Mouse (Mus musculus) c-Kit-negative CD71-positive TER-119-positive erythroid progenitor cells, embryonic 14.5 days (primary cell): ENCODE results near the gene Kcnj4.

Source experiments
- DNase-seq: peaks from one replicate; pipeline ENCODE4 v3.0.0-alpha.2; 2013; ENCODE audit warnings: low read depth, low spot score

The Kcnj4 gene

GRCm38 (mm10) chr15:79504707-79505452 is at the start of gene Kcnj4:
TSS of gene Kcnj4 (minus strand) at chr15:79505241.
- no peak for DNase-seq

GRCm38 (mm10) chr15:79552566-79552965 is 47.5 kb upstream of the Kcnj4 start:
- no peak for DNase-seq

GRCm38 (mm10) chr15:79548226-79548625 is 43.2 kb upstream of the Kcnj4 start:
- no peak for DNase-seq

GRCm38 (mm10) chr15:79547289-79547820 is 42.3 kb upstream of the Kcnj4 start:
- no peak for DNase-seq

GRCm38 (mm10) chr15:79546410-79547288 is 41.6 kb upstream of the Kcnj4 start, which contains the start of gene Ddx17:
TSS of gene Ddx17 (minus strand) at chr15:79546741.
- peak; percentile 90 for DNase-seq

GRCm38 (mm10) chr15:79545921-79546399 is 40.9 kb upstream of the Kcnj4 start:
- peak; percentile 55 for DNase-seq

GRCm38 (mm10) chr15:79545496-79545895 is 40.5 kb upstream of the Kcnj4 start:
- DNase-seq: no peak

GRCm38 (mm10) chr15:79543968-79544367 is 38.9 kb upstream of the Kcnj4 start:
- DNase-seq: no peak

GRCm38 (mm10) chr15:79533796-79534195 is 28.8 kb upstream of the Kcnj4 start:
- DNase-seq: no peak

GRCm38 (mm10) chr15:79529935-79530334 is 24.9 kb upstream of the Kcnj4 start:
- no peak for DNase-seq

- DNase-seq: no peak
Measured at GRCm38 (mm10) chr15:79527991-79528639, 23.1 kb upstream of the Kcnj4 start.

GRCm38 (mm10) chr15:79527192-79527591 is 22.2 kb upstream of the Kcnj4 start:
- DNase-seq: no peak

- DNase-seq: no peak
Measured at GRCm38 (mm10) chr15:79525979-79526768, 21.1 kb upstream of the Kcnj4 start.

GRCm38 (mm10) chr15:79525564-79525963 is 20.5 kb upstream of the Kcnj4 start:
- no peak for DNase-seq

- DNase-seq: peak; percentile 43
Measured at GRCm38 (mm10) chr15:79519400-79520220, 14.6 kb upstream of the Kcnj4 start.

GRCm38 (mm10) chr15:79518571-79518970 is 13.5 kb upstream of the Kcnj4 start:
- DNase-seq: no peak

GRCm38 (mm10) chr15:79517710-79518109 is 12.7 kb upstream of the Kcnj4 start:
- no peak for DNase-seq

- DNase-seq: no peak
Measured at GRCm38 (mm10) chr15:79516171-79517096, 11.4 kb upstream of the Kcnj4 start, which contains the start of gene Kdelr3. TSS of gene Kdelr3 (plus strand) at chr15:79516411.

- no peak for DNase-seq
Measured at GRCm38 (mm10) chr15:79513940-79514339, 8.9 kb upstream of the Kcnj4 start.
